Mouse (Mus musculus): ENCODE data around the gene Arhgef28. TPM values are rescaled to one million over a fixed set of nuclear protein-coding genes. Genes with fewer than 3 reads are reported as not detected.
"Not testable (repeated sequence)": the region's sequence is repeated elsewhere in the genome, so short reads cannot be mapped to it uniquely, and the experiment has no call there.

The Arhgef28 gene
- polyA plus RNA-seq, 1 experiment from 2014 or later, result 10.2 TPM

DNA sequence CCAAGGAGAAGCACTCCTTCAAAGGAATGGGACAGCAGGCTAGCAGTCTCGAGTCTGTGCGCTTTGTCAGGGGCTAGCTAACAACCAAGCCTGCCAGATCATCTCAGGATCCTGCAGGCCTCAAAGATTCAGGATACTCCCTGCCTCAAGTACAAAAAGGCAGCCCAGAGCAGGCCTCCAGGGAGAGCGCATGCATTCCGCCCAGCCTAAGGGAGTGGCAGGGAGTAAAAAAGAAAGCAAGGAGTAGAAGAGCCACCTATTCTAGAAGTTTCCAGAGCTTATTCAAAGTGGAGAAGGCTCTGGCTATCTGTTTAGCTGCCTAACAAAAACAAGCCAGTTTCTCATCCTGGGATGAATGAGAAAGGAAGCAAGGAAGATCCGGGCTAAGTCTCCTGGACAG lies 128.0 kb downstream of the Arhgef28 start:
- DNase-seq (ENCODE audit: low spot score), result no peak
- WGBS, result 76% methylated on average over 5 of the region's 5 CpGs
- Histone ChIP-seq H3K27ac (no peak overlapping the region), H3K36me3 (no peaks in the 10 kb centered on the region), H3K4me1 (no peaks in the 10 kb centered on the region), H3K9me3 (no peaks in the 10 kb centered on the region), H3K4me3 (no peak overlapping the region), H3K27me3 (ENCODE audit: insufficient read depth, poor library complexity, severe bottlenecking) (no peaks in the 10 kb centered on the region)

- 93% methylated on average over 12 of the region's 12 CpGs for WGBS
- Histone ChIP-seq H3K4me1 (no peaks in the 10 kb centered on the region), H3K36me3 (no peaks in the 10 kb centered on the region), H3K27ac (no peak overlapping the region), H3K4me3 (no peak overlapping the region), H3K27me3 (ENCODE audit: insufficient read depth, poor library complexity, severe bottlenecking) (no peaks in the 10 kb centered on the region), H3K9me3 (no peaks in the 10 kb centered on the region)
- DNase-seq (ENCODE audit: low spot score), result no peak
Observed at GRCm38 (mm10) chr13:98077216-98077615, 129.0 kb downstream of the Arhgef28 start.

DNA sequence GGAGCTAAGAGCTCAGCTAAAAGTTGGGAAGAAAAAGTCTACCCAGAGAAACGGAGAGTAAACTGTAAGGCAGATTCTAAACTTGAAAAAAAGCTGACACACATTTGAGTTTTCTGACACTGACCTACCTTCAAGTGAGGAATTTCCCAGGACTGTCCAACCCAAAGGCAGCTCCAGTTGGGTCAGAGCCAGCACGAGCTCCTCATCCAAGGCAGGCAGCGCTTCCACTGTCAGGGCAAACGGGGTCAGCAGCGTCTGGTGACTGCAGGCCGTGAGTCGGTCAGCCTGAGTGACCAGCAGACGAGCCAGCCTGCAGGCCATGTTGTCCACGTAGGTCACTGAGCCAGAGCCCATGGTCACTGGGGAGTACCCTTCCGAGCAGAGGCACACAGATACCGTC lies 131.4 kb downstream of the Arhgef28 start:
- 68% methylated on average over 11 of the region's 11 CpGs for WGBS
- Histone ChIP-seq H3K9me3 (no peaks in the 10 kb centered on the region), H3K4me1 (no peaks in the 10 kb centered on the region), H3K27me3 (ENCODE audit: insufficient read depth, poor library complexity, severe bottlenecking) (no peaks in the 10 kb centered on the region), H3K27ac (no peak overlapping the region), H3K4me3 (no peak overlapping the region), H3K36me3 (no peaks in the 10 kb centered on the region)
- DNase-seq (ENCODE audit: low spot score), result no peak

- Histone ChIP-seq H3K27ac (no peak overlapping the region), H3K27me3 (ENCODE audit: insufficient read depth, poor library complexity, severe bottlenecking) (no peaks in the 10 kb centered on the region), H3K4me1 (no peaks in the 10 kb centered on the region), H3K9me3 (no peaks in the 10 kb centered on the region), H3K36me3 (no peaks in the 10 kb centered on the region), H3K4me3 (no peak overlapping the region)
- DNase-seq (ENCODE audit: low spot score), result no peak
- WGBS, result 81% methylated on average over 4 of the region's 4 CpGs
Observed at GRCm38 (mm10) chr13:98073190-98073589, 133.0 kb downstream of the Arhgef28 start.

DNA sequence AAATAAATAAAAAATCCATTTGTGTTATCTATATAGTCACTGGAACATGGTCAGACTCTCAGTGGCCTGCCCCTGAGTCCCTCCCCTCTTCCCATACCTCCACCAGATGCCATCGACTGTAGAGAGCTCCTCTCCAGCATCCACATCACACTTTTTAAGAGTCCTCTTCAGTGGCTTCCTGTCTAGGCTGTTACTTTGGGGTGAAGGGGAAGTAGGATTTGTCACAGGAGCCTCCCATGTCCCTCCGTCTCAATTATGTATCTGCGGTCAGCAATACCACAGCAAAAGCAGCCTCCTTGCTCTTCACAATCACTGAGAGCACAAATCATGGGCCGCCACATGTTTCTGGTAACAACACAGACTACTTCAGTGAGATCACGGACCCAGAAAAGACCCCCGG lies 135.8 kb downstream of the Arhgef28 start:
- Histone ChIP-seq H3K27me3 (ENCODE audit: insufficient read depth, poor library complexity, severe bottlenecking) (no peaks in the 10 kb centered on the region), H3K36me3 (no peaks in the 10 kb centered on the region), H3K27ac (no peak overlapping the region), H3K9me3 (no peaks in the 10 kb centered on the region), H3K4me1 (no peaks in the 10 kb centered on the region), H3K4me3 (no peak overlapping the region)
- 83% methylated on average over 6 of the region's 6 CpGs for WGBS
- no peak for DNase-seq (ENCODE audit: low spot score)

- Histone ChIP-seq H3K27me3 (ENCODE audit: insufficient read depth, poor library complexity, severe bottlenecking) (no peaks in the 10 kb centered on the region), H3K4me3 (no peak overlapping the region), H3K9me3 (no peaks in the 10 kb centered on the region), H3K36me3 (no peaks in the 10 kb centered on the region), H3K27ac (no peak overlapping the region), H3K4me1 (no peaks in the 10 kb centered on the region)
- 91% methylated on average over 6 of the region's 6 CpGs for WGBS
- DNase-seq (ENCODE audit: low spot score), result no peak
Observed at GRCm38 (mm10) chr13:98069646-98070045, 136.6 kb downstream of the Arhgef28 start.

GRCm38 (mm10) chr13:98062843-98063242 lies 143.4 kb downstream of the Arhgef28 start:
- H3K27me3 ChIP-seq (ENCODE audit: insufficient read depth, poor library complexity, severe bottlenecking), result no peaks in the 10 kb centered on the region
- H3K4me3 ChIP-seq, result no peak overlapping the region
- no peaks in the 10 kb centered on the region for H3K36me3 ChIP-seq
- no peaks in the 10 kb centered on the region for H3K9me3 ChIP-seq
- WGBS, result 59% methylated on average over 4 of the region's 4 CpGs
- H3K4me1 ChIP-seq, result no peaks in the 10 kb centered on the region
- DNase-seq (ENCODE audit: low spot score), result no peak
- H3K27ac ChIP-seq, result no peak overlapping the region

DNA sequence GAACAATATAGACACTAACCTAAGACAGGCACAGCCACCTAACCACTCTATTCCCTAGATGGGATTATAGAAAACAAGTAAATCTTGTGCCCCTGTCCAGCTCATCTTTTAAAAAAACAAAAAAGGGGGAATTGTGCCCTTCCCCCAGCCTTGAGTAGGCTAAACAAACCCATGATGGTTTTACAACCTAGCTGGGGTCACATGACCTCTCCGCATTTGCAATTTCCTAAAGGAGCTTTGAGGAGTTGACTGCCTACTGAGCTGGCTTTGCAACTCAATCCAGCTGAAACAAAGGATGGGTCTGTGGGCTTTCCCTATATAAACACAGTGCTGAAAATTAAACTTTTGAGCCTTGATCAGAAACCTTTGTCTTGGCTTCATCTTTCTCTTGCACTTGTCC lies 146.1 kb downstream of the Arhgef28 start:
- WGBS, result 88% methylated on average over 1 of the region's 1 CpGs
- not testable (repeated sequence) for H3K9me3 ChIP-seq; H3K27ac ChIP-seq; H3K4me1 ChIP-seq; DNase-seq (ENCODE audit: low spot score); H3K36me3 ChIP-seq; H3K4me3 ChIP-seq; H3K27me3 ChIP-seq (ENCODE audit: insufficient read depth, poor library complexity, severe bottlenecking)

GRCm38 (mm10) chr13:98055194-98055593 lies 151.0 kb downstream of the Arhgef28 start:
- H3K4me3 ChIP-seq, result no peak overlapping the region
- H3K9me3 ChIP-seq, result no peaks in the 10 kb centered on the region
- no peak for DNase-seq (ENCODE audit: low spot score)
- no peaks in the 10 kb centered on the region for H3K36me3 ChIP-seq
- H3K27ac ChIP-seq, result no peak overlapping the region
- no peaks in the 10 kb centered on the region for H3K4me1 ChIP-seq
- WGBS, result 91% methylated on average over 8 of the region's 8 CpGs
- no peaks in the 10 kb centered on the region for H3K27me3 ChIP-seq (ENCODE audit: insufficient read depth, poor library complexity, severe bottlenecking)

GRCm38 (mm10) chr13:98040628-98041150 lies 165.6 kb downstream of the Arhgef28 start:
- H3K27me3 ChIP-seq (ENCODE audit: insufficient read depth, poor library complexity, severe bottlenecking), result no peaks in the 10 kb centered on the region
- no peaks in the 10 kb centered on the region for H3K9me3 ChIP-seq
- H3K36me3 ChIP-seq, result no peaks in the 10 kb centered on the region
- no peak overlapping the region for H3K27ac ChIP-seq
- DNase-seq (ENCODE audit: low spot score), result no peak
- H3K4me1 ChIP-seq, result no peaks in the 10 kb centered on the region
- WGBS, result 69% methylated on average over 3 of the region's 3 CpGs
- no peak overlapping the region for H3K4me3 ChIP-seq

DNA sequence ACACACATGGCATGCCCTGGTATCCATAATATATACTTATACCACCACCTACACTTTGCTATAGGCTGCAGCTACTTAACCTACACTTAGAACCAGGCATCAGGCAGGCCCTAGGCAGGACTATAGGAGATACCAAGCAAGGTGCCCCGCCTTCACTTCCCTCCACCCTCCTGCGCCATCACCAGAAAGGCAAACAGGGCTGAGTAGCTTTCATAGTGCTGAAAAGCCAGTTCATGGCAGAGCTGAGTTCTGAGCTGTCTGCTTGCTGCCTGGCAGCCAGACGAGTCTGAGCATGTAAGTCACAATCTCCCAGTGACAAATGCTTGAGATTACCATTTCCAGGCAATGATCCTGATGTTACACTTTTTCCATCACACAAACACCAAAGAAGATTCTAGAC lies 167.5 kb downstream of the Arhgef28 start:
- no peak for DNase-seq (ENCODE audit: low spot score)
- 69% methylated on average over 3 of the region's 3 CpGs for WGBS
- Histone ChIP-seq H3K36me3 (no peaks in the 10 kb centered on the region), H3K9me3 (no peaks in the 10 kb centered on the region), H3K4me3 (no peak overlapping the region), H3K27me3 (ENCODE audit: insufficient read depth, poor library complexity, severe bottlenecking) (no peaks in the 10 kb centered on the region), H3K4me1 (no peaks in the 10 kb centered on the region), H3K27ac (no peak overlapping the region)

- H3K27me3 ChIP-seq (ENCODE audit: insufficient read depth, poor library complexity, severe bottlenecking), result no peaks in the 10 kb centered on the region
- no peak overlapping the region for H3K27ac ChIP-seq
- no peaks in the 10 kb centered on the region for H3K4me1 ChIP-seq
- no peak for DNase-seq (ENCODE audit: low spot score)
- no peaks in the 10 kb centered on the region for H3K36me3 ChIP-seq
- no peaks in the 10 kb centered on the region for H3K9me3 ChIP-seq
- H3K4me3 ChIP-seq, result no peak overlapping the region
Observed at GRCm38 (mm10) chr13:98037693-98038092, 168.5 kb downstream of the Arhgef28 start.

DNA sequence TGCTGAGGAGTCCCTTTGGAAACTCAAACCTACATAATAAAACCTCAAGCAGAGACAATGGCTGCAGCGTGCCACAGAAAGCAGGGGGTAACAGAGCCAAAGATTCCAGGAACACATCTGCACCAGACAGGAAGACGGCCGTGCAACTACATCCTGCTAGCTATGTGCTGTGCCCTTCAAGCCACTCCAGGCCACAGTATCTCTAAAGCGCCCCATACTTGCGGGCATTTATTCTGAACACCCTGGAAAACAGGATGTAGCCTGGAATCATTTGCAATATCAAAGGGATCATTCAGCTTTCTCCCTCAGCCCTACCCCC lies 174.6 kb downstream of the Arhgef28 start:
- Histone ChIP-seq H3K27me3 (ENCODE audit: insufficient read depth, poor library complexity, severe bottlenecking) (no peaks in the 10 kb centered on the region), H3K27ac (peak overlapping the region; percentile 70), H3K4me3 (peak overlapping the region; percentile 48)

GRCm38 (mm10) chr13:98030959-98031641 lies 175.1 kb downstream of the Arhgef28 start:
- WGBS, result 15% methylated on average over 16 of the region's 16 CpGs
- peaks cover 18% of the 10 kb centered on the region; the same call in 1 of the 2 replicates for H3K4me1 ChIP-seq
- H3K4me3 ChIP-seq, result peak overlapping the region; percentile 48
- peak overlapping the region; percentile 70 for H3K27ac ChIP-seq
- no peaks in the 10 kb centered on the region for H3K27me3 ChIP-seq (ENCODE audit: insufficient read depth, poor library complexity, severe bottlenecking)
- H3K36me3 ChIP-seq, result no peaks in the 10 kb centered on the region
- H3K9me3 ChIP-seq, result no peaks in the 10 kb centered on the region
- DNase-seq (ENCODE audit: low spot score), result peak; percentile 91

More for the DNA sequence above, 174.6 kb downstream of the Arhgef28 start:
- H3K9me3 ChIP-seq, result no peaks in the 10 kb centered on the region
- no peak for DNase-seq (ENCODE audit: low spot score)
- 27% methylated on average over 5 of the region's 5 CpGs for WGBS
- H3K36me3 ChIP-seq, result no peaks in the 10 kb centered on the region
- H3K4me1 ChIP-seq, result peaks cover 18% of the 10 kb centered on the region; the same call in 1 of the 2 replicates

Data from heart, embryonic 10.5 days (tissue).